Mouse (Mus musculus) kidney, adult 2 months (tissue): ENCODE measurements around the gene Krba1. TPM values are rescaled to one million over a fixed set of nuclear protein-coding genes. Genes with fewer than 3 reads are reported as not detected.

Source experiments
- DNase-seq: peaks from one replicate; pipeline ENCODE4 v3.0.0; 2021
- H3K27ac ChIP-seq: fragments of 200-500 bp; 2 replicates; pipeline ENCODE4 v1.5.1; 2012; ENCODE audit warnings: low read depth, low read length, control low read depth, inconsistent platforms; ENCODE audit not compliant: insufficient read depth
- H3K27me3 ChIP-seq: fragments of 200-500 bp; replicated peaks from 2 replicates; pipeline ENCODE4 v1.6.1; 2012; ENCODE audit warnings: mild to moderate bottlenecking, moderate library complexity, low read length, inconsistent platforms; ENCODE audit not compliant: control insufficient read depth, insufficient read depth
- H3K36me3 ChIP-seq: fragments of 200-500 bp; 2 replicates; pipeline ENCODE4 v1.6.1; 2012; ENCODE audit warnings: mild to moderate bottlenecking, moderate library complexity, low read length, inconsistent platforms; ENCODE audit not compliant: control insufficient read depth, insufficient read depth
- H3K4me1 ChIP-seq: fragments of 200-500 bp; 2 replicates; pipeline ENCODE4 v1.6.1; 2011; ENCODE audit warnings: low read length; ENCODE audit not compliant: control insufficient read depth, insufficient read depth
- H3K4me3 ChIP-seq: fragments of 200-500 bp; 2 replicates; pipeline ENCODE4 v1.5.1; 2011; ENCODE audit warnings: mild to moderate bottlenecking, low read depth, low read length, control low read depth; ENCODE audit not compliant: insufficient read depth
- CTCF ChIP-seq: fragments of 200-500 bp; conservative IDR thresholded peaks from 2 replicates; pipeline ENCODE4 v1.5.1; 2011; ENCODE audit warnings: low read depth, mild to moderate bottlenecking, control low read depth, low read length, moderate library complexity, mixed read lengths; ENCODE audit not compliant: insufficient read depth, insufficient read length
- POLR2A ChIP-seq: fragments of 200-500 bp; IDR thresholded peaks from one replicate; pipeline ENCODE4 v1.6.1; 2011; ENCODE audit warnings: low read depth, low read length, control low read depth
- WGBS: fragments of 180-500 bp; shearing (Covaris S2); methylation state at CpG from one replicate; pipeline ENCODE4 v1.1.7; 2018; 5-methylcytosine and 5-hydroxymethylcytosine counted together
- polyA plus RNA-seq: library from polyadenylated mRNA; depleted of rRNA; stranded (reverse); fragments of >200 nt; gene quantifications from 2 replicates; pipeline ENCODE4 v1.2.3, GENCODE M21; 2012; rRNA removed

Krba1 gene
- polyA plus RNA-seq, 1 experiment, result 16.7 TPM

DNA sequence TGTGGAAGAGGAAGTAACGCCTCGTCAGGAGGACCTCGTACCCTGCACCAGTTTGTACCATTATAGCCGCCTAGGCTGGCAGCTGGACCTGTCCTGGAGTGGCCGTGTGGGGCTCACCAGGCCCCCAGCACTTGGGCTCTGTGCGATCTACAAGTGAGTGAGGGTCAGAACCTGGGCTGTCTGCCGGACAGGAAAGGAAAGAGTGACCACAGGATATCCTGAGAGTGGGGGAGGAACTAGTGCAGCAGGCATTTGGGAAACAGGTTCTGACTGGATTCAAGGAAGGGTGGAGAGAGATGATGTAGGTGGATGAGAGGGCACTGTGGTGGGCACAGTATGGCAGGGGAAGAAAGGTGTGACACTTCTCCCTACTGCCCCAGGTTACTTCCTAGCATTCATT lies 53.1 kb downstream of the Krba1 start:
- TF ChIP-seq CTCF (no peak), POLR2A (no peak)
- Histone ChIP-seq H3K4me1 (peaks cover 8% of the 10 kb centered on the region; the same call in 1 of the 2 replicates), H3K27ac (no peak overlapping the region), H3K36me3 (no peaks in the 10 kb centered on the region), H3K27me3 (no peaks in the 10 kb centered on the region), H3K4me3 (no peak overlapping the region)
- DNase-seq, result peak; percentile 21
- WGBS, result 75% methylated on average over 7 of the region's 7 CpGs

DNA sequence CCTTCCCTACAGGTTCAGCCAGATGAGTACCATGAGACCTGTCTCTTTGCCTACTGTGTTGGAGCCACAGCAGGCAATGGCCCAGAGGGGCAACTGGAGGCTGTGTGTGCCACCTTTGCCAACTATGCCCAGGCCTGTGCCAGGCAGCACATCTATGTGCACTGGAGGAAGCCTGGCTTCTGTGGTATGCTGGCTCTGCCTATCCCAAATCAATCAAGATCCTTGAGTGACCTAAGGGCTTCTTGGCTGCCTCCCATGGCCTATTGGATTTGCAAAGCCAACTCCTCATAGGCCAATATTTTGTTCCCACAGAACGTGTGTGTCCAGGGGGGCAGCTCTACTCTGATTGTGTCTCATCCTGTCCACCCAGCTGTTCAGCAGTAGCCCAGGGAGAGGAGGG lies 56.8 kb downstream of the Krba1 start:
- 81% methylated on average over 1 of the region's 1 CpGs for WGBS

DNA sequence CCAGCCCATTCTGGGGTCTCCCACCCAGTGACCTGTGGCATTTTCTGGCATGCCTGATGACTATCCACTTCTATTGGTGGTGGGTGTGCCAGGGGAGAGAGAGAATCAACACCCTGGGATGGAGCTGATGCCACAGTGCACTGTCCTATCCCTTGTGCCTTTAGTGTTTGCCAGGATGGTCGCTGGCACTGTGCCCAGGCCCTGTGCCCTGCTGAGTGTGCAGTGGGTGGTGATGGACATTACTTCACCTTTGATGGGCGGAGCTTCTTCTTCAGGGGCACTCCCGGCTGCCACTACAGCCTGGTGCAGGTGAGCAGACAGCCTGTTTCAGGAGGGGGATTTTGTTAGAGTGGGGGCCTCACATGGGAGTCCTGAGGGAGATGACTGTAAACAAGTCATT lies 57.4 kb downstream of the Krba1 start:
- Histone ChIP-seq H3K36me3 (no peaks in the 10 kb centered on the region), H3K27me3 (no peaks in the 10 kb centered on the region), H3K4me3 (no peak overlapping the region), H3K27ac (no peak overlapping the region), H3K4me1 (no peaks in the 10 kb centered on the region)
- DNase-seq, result peak; percentile 55
- no peak for TF ChIP-seq POLR2A
- TF ChIP-seq CTCF, result no peak
- 59% methylated on average over 3 of the region's 3 CpGs for WGBS

More for the DNA sequence above, 56.8 kb downstream of the Krba1 start:
- no peak for DNase-seq
- no peak for TF ChIP-seq CTCF
- TF ChIP-seq POLR2A, result no peak
- Histone ChIP-seq H3K4me3 (no peak overlapping the region), H3K4me1 (no peaks in the 10 kb centered on the region), H3K27me3 (no peaks in the 10 kb centered on the region), H3K27ac (no peak overlapping the region), H3K36me3 (no peaks in the 10 kb centered on the region)

DNA sequence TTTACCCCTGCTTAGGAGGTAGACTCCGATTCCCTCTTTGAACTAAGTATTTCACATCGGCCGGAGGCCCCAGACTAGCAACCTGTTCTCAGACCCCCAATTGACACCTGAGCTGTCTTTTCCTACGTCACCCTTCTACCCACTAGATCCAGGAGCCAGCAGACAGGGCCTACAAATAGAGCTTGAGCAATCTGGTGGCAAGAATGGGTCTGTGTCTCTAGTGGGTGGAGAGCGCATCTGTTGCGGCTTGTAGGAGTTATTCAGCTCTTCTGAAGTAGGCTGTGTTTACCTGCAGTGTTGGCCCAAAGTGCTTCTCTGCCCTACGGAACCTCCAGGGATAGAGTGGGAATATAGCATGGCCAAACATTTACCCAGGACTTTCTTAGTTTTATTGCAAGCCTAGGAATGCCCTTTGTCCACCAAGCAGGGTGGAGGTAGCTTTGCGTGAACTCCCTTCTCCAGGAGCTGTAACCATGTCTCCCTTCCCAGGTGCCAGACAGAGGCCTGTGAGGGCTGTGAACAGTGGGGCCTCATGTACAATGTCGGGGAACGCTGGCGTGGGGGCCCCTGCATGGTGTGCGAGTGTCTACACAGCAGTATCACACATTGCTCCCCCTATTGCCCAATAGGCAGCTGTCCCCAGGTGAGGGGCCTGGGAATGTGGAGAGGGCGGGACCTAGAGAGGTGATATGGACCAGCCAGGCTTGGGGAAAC lies 69.7 kb downstream of the Krba1 start:
- Histone ChIP-seq H3K4me1 (no peaks in the 10 kb centered on the region), H3K27ac (no peak overlapping the region), H3K4me3 (no peak overlapping the region), H3K36me3 (no peaks in the 10 kb centered on the region), H3K27me3 (no peaks in the 10 kb centered on the region)
- DNase-seq, result peak; percentile 54
- no peak for TF ChIP-seq POLR2A
- TF ChIP-seq CTCF, result no peak
- 79% methylated on average over 13 of the region's 13 CpGs for WGBS

DNA sequence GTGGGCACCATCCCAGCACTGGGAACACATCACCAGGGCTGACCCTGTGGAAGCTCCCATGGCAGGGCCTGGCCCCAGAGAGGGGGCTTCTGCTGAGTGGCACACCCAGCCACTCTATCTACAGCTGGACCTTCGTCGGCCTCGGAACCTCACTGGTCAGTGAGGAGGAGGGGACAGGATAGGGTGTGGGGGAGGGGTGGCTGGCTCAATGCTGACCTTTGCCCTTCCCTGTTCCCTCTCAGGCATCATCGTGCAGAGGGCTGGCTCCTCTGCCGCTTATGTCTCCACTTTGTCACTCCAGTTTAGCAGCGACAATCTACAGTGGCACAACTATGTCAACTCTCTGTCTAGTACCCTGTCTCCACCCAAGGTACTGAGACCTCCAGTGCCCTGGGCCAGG lies 71.3 kb downstream of the Krba1 start:
- 35% methylated on average over 6 of the region's 6 CpGs for WGBS

DNA sequence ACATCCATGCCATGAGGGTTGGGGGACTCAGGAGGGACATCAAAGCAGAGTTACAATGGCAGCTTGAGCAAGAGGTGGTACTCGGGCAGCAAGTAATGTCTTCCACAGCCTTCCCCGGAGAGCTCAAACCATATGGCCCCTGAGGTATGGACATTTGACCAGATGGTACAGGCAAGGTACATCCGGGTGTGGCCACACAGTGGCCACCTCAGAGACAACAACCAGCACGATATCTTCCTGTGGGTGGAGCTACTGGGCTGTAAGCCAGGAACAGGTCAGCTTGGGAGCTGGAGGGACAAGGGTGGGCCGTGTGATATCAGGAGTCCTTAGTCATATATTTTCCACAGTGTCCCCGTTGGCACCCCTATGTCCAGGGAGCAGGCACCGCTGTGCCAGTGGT lies 72.1 kb downstream of the Krba1 start:
- Histone ChIP-seq H3K36me3 (no peaks in the 10 kb centered on the region), H3K4me3 (no peak overlapping the region), H3K27ac (no peak overlapping the region), H3K27me3 (no peaks in the 10 kb centered on the region), H3K4me1 (no peaks in the 10 kb centered on the region)
- TF ChIP-seq CTCF (no peak), POLR2A (no peak)
- 75% methylated on average over 7 of the region's 7 CpGs for WGBS
- DNase-seq, result no peak

More for the DNA sequence above, 71.3 kb downstream of the Krba1 start:
- Histone ChIP-seq H3K36me3 (no peaks in the 10 kb centered on the region), H3K27ac (no peak overlapping the region), H3K4me1 (no peaks in the 10 kb centered on the region), H3K4me3 (no peak overlapping the region), H3K27me3 (no peaks in the 10 kb centered on the region)
- peak; percentile 16 for DNase-seq
- no peak for TF ChIP-seq CTCF
- no peak for TF ChIP-seq POLR2A

Other genes with a start within 250 kb of the Krba1 start
- 67.0 and 80.0 TPM in 2 replicates for gene Zfp467, start 50.2 kb downstream of the Krba1 start, polyA plus RNA-seq
- 1.5 and 1.9 TPM in 2 replicates for gene Sspo, start 52.6 kb downstream of the Krba1 start, polyA plus RNA-seq
- 101 and 109 TPM in 2 replicates for gene Atp6v0e2, start 142.0 kb downstream of the Krba1 start, polyA plus RNA-seq
- gene Lrrc61, start 159.2 kb downstream of the Krba1 start, polyA plus RNA-seq, result 35.3 and 36.5 TPM in 2 replicates
- gene Rarres2, start 177.2 kb downstream of the Krba1 start, polyA plus RNA-seq, result 87.9 and 89.2 TPM in 2 replicates
- gene Gm45021, start 194.0 kb downstream of the Krba1 start, polyA plus RNA-seq, result not detected in 2 replicates
- 49.2 and 73.1 TPM in 2 replicates for gene Repin1, start 198.3 kb downstream of the Krba1 start, polyA plus RNA-seq
- gene Gm44965, start 198.4 kb downstream of the Krba1 start, polyA plus RNA-seq, result 0.42 and 0.49 TPM in 2 replicates
- 4.3 and 6.1 TPM in 2 replicates for gene Zfp775, start 206.5 kb downstream of the Krba1 start, polyA plus RNA-seq
- gene AI854703, start 231.2 kb downstream of the Krba1 start, polyA plus RNA-seq, result 30.9 and 37.4 TPM in 2 replicates